Mouse (Mus musculus) megakaryocyte-erythroid progenitor cell, adult 5-6 weeks (primary cell): ENCODE results near the gene Cdk17. TPM values are rescaled to one million over a fixed set of nuclear protein-coding genes. Genes with fewer than 3 reads are reported as not detected.
A peak's percentile ranks its signal among the peaks of the same experiment; 100 is the strongest.
"Not testable (repeated sequence)": the region's sequence is repeated elsewhere in the genome, so short reads cannot be mapped to it uniquely, and the experiment has no call there.

Source experiments
- ATAC-seq: replicated peaks from 2 replicates; pipeline ENCODE4 v1.8.0; 2016; ENCODE audit warnings: mild to moderate bottlenecking, inconsistent platforms; ENCODE audit not compliant: severe bottlenecking, poor library complexity, low FRiP score, low TSS enrichment
- total RNA-seq, 2 experiments: library from RNA; stranded (forward) in 1 of 2; stranded (reverse) in 1 of 2; fragments of 200-1000, 215-1000 nt in 1 of 2; fragments of >200 nt in 1 of 2; fragmentation: Nextera tagmentation in 1 of 2; gene quantifications; 2 replicates each; pipeline ENCODE4 v1.2.3; 2014 to 2017

Cdk17 gene
- total RNA-seq, 2 experiments from 2014 or later: 48.0 to 69.4 TPM

GRCm38 (mm10) chr10:93140778-93141177 is 19.9 kb upstream of the Cdk17 start:
- ATAC-seq: no peak

GRCm38 (mm10) chr10:93142600-93143284 is 17.9 kb upstream of the Cdk17 start:
- no peak for ATAC-seq

GRCm38 (mm10) chr10:93143285-93143985 is 17.2 kb upstream of the Cdk17 start:
- ATAC-seq: peak; percentile 88

GRCm38 (mm10) chr10:93143986-93144314 is 16.7 kb upstream of the Cdk17 start:
- no peak for ATAC-seq

GRCm38 (mm10) chr10:93144579-93144978 is 16.1 kb upstream of the Cdk17 start:
- ATAC-seq: peak; percentile 48

GRCm38 (mm10) chr10:93145088-93145487 is 15.6 kb upstream of the Cdk17 start:
- peak; percentile 46 for ATAC-seq

- no peak for ATAC-seq
These were observed 14.1 kb upstream of the Cdk17 start for GRCm38 (mm10) chr10:93146601-93147000.

- ATAC-seq: no peak
These were observed 13.0 kb upstream of the Cdk17 start for GRCm38 (mm10) chr10:93147691-93148090.

GRCm38 (mm10) chr10:93149597-93149996 is 11.1 kb upstream of the Cdk17 start:
- ATAC-seq: no peak

- no peak for ATAC-seq
These were observed 8.9 kb upstream of the Cdk17 start for GRCm38 (mm10) chr10:93151775-93152174.

GRCm38 (mm10) chr10:93152698-93153097 is 8.0 kb upstream of the Cdk17 start:
- no peak; the same call in 1 of the 2 replicates for ATAC-seq

GRCm38 (mm10) chr10:93153404-93153803 is 7.3 kb upstream of the Cdk17 start:
- not testable (repeated sequence) for ATAC-seq

GRCm38 (mm10) chr10:93159651-93160496 is 801 bp upstream of the Cdk17 start:
- ATAC-seq: peak; percentile 15; the same call in 1 of the 2 replicates

- peak; percentile 70 for ATAC-seq
These were observed 223 bp upstream of the Cdk17 start for GRCm38 (mm10) chr10:93160497-93160806.

GRCm38 (mm10) chr10:93161511-93162275 is 1.0 kb downstream of the Cdk17 start:
- peak; percentile 53 for ATAC-seq

- no peak for ATAC-seq
These were observed 1.7 kb downstream of the Cdk17 start for GRCm38 (mm10) chr10:93162276-93162971.

- ATAC-seq: no peak
These were observed 2.4 kb downstream of the Cdk17 start for GRCm38 (mm10) chr10:93162972-93163660.

- ATAC-seq: no peak
These were observed 3.2 kb downstream of the Cdk17 start for GRCm38 (mm10) chr10:93163711-93164488.
